Mouse (Mus musculus) hindbrain, embryonic 13.5 days (tissue): Measurements from ENCODE around the gene Dtd1. TPM values are rescaled to one million over a fixed set of nuclear protein-coding genes. Genes with fewer than 3 reads are reported as not detected.
A peak's percentile ranks its signal among the peaks of the same experiment; 100 is the strongest.
"Not testable (repeated sequence)": the region's sequence is repeated elsewhere in the genome, so short reads cannot be mapped to it uniquely, and the experiment has no call there.

Experiments used
- ATAC-seq: fragments of 200-750 bp; cut with Nextera tagmentation; 2 replicates; pipeline ENCODE4 v1.8.0; 2017; ENCODE audit warnings: moderate TSS enrichment; ENCODE audit not compliant: low FRiP score
- H3K27ac ChIP-seq: fragments of 300-500 bp; sonication (generic); 2 replicates; pipeline ENCODE4 v1.5.1; 2015; ENCODE audit warnings: inconsistent platforms, mild to moderate bottlenecking, moderate library complexity
- H3K27me3 ChIP-seq: fragments of 300-500 bp; sonication (generic); 2 replicates; pipeline ENCODE4 v1.6.1; 2015; ENCODE audit warnings: mild to moderate bottlenecking, inconsistent platforms
- H3K36me3 ChIP-seq: fragments of 300-500 bp; sonication (generic); 2 replicates; pipeline ENCODE4 v1.6.1; 2015; ENCODE audit warnings: mild to moderate bottlenecking, inconsistent platforms
- H3K4me1 ChIP-seq: fragments of 300-500 bp; sonication (generic); replicated peaks from 2 replicates; pipeline ENCODE4 v1.6.1; 2015; ENCODE audit warnings: inconsistent platforms
- H3K4me2 ChIP-seq: fragments of 300-500 bp; sonication (generic); 2 replicates; pipeline ENCODE4 v1.6.1; 2015; ENCODE audit warnings: inconsistent platforms, mild to moderate bottlenecking, moderate library complexity
- H3K4me3 ChIP-seq: fragments of 300-500 bp; sonication (generic); 2 replicates; pipeline ENCODE4 v1.5.1; 2015; ENCODE audit warnings: mild to moderate bottlenecking, inconsistent platforms
- H3K9ac ChIP-seq: fragments of 300-500 bp; sonication (generic); 2 replicates; pipeline ENCODE4 v1.6.1; 2015; ENCODE audit warnings: mild to moderate bottlenecking, inconsistent platforms
- H3K9me3 ChIP-seq: fragments of 300-500 bp; sonication (generic); 2 replicates; pipeline ENCODE4 v1.6.1; 2016; ENCODE audit warnings: inconsistent platforms
- WGBS: fragments of 180-500 bp; shearing (Covaris S2); methylation state at CpG from one replicate; pipeline ENCODE4 v1.1.7; 2015; 5-methylcytosine and 5-hydroxymethylcytosine counted together
- polyA plus RNA-seq: library from polyadenylated mRNA; unstranded; fragments of >200 nt; fragmentation: Nextera tagmentation; extraction: Ambion mirVana; gene quantifications from 2 replicates; pipeline ENCODE4 v1.2.1, GENCODE M21; 2015

Gene Dtd1
- 85.8 and 88.9 TPM in 2 replicates for polyA plus RNA-seq

- H3K4me3 ChIP-seq, result peak within 1 kb of the TSS; percentile 67
- no peaks in the 10 kb centered on the region for H3K36me3 ChIP-seq
- no peaks in the 10 kb centered on the region for H3K27me3 ChIP-seq
- no peaks in the 10 kb centered on the region for H3K9me3 ChIP-seq
- H3K27ac ChIP-seq, result peak within 1 kb of the TSS; percentile 85
- peak; percentile 94 for ATAC-seq
- peaks cover 8% of the 10 kb centered on the region; the same call in 1 of the 2 replicates for H3K4me1 ChIP-seq
- 2% methylated on average over 50 of the region's 50 CpGs for WGBS
- H3K9ac ChIP-seq, result peak within 1 kb of the TSS; percentile 87
- H3K4me2 ChIP-seq, result peak within 1 kb of the TSS; percentile 65
Measured at GRCm38 (mm10) chr2:144599831-144600687, at the start of gene Dtd1. Gene Dtd1, plus strand, starts transcription at chr2:144599897.

- Histone ChIP-seq H3K9ac (peak within 1 kb of the TSS; percentile 88), H3K4me1 (peaks cover 18% of the 10 kb centered on the region), H3K9me3 (no peaks in the 10 kb centered on the region), H3K27me3 (no peaks in the 10 kb centered on the region), H3K27ac (peak within 1 kb of the TSS; percentile 88), H3K4me3 (peak within 1 kb of the TSS; percentile 73), H3K4me2 (peak within 1 kb of the TSS; percentile 63), H3K36me3 (peaks cover 19% of the 10 kb centered on the region)
- under 1% methylated on average over 17 of the region's 17 CpGs for WGBS
- peak; percentile 98 for ATAC-seq
Measured at GRCm38 (mm10) chr2:144550529-144550928, 49.2 kb upstream of the Dtd1 start, which contains the start of gene Rbbp9. Gene Rbbp9, minus strand, starts transcription at chr2:144550869.

- Histone ChIP-seq H3K4me1 (peaks cover 28% of the 10 kb centered on the region), H3K4me2 (no peak overlapping the region), H3K27me3 (no peaks in the 10 kb centered on the region), H3K9me3 (no peaks in the 10 kb centered on the region), H3K4me3 (no peak overlapping the region), H3K36me3 (no peaks in the 10 kb centered on the region), H3K27ac (no peak overlapping the region), H3K9ac (no peak overlapping the region)
- 95% methylated on average over 3 of the region's 3 CpGs for WGBS
- no peak for ATAC-seq
Measured at GRCm38 (mm10) chr2:144553905-144554304, 45.8 kb upstream of the Dtd1 start.

- ATAC-seq, result no peak
- Histone ChIP-seq H3K36me3 (peaks cover 12% of the 10 kb centered on the region), H3K4me3 (peak overlapping the region; percentile 75)
Measured at GRCm38 (mm10) chr2:144555286-144555819, 44.3 kb upstream of the Dtd1 start.

GRCm38 (mm10) chr2:144555820-144556552, 43.7 kb upstream of the Dtd1 start, which contains the start of gene Sec23b:
Gene Sec23b, plus strand, starts transcription at chr2:144556229.
- Histone ChIP-seq H3K36me3 (peaks cover 16% of the 10 kb centered on the region), H3K9ac (peak within 1 kb of the TSS; percentile 79), H3K4me2 (peak within 1 kb of the TSS; percentile 71), H3K27ac (peak within 1 kb of the TSS; percentile 79), H3K9me3 (no peaks in the 10 kb centered on the region), H3K27me3 (no peaks in the 10 kb centered on the region), H3K4me1 (peaks cover 16% of the 10 kb centered on the region), H3K4me3 (peak within 1 kb of the TSS; percentile 75)
- ATAC-seq, result peak; percentile 98
- WGBS, result under 1% methylated on average over 44 of the region's 44 CpGs

More at GRCm38 (mm10) chr2:144555286-144555819, 44.3 kb upstream of the Dtd1 start:
- 4% methylated on average over 14 of the region's 14 CpGs for WGBS
- H3K9ac ChIP-seq, result peak overlapping the region; percentile 72
- H3K9me3 ChIP-seq, result no peaks in the 10 kb centered on the region
- no peaks in the 10 kb centered on the region for H3K27me3 ChIP-seq
- H3K27ac ChIP-seq, result peak overlapping the region; percentile 79
- peaks cover 16% of the 10 kb centered on the region for H3K4me1 ChIP-seq
- peak overlapping the region; percentile 71 for H3K4me2 ChIP-seq

- Histone ChIP-seq H3K9me3 (no peaks in the 10 kb centered on the region), H3K36me3 (peaks cover 65% of the 10 kb centered on the region), H3K9ac (no peak overlapping the region), H3K27ac (no peak overlapping the region), H3K4me3 (no peak overlapping the region), H3K4me1 (no peaks in the 10 kb centered on the region), H3K4me2 (no peak overlapping the region), H3K27me3 (no peaks in the 10 kb centered on the region)
- no peak for ATAC-seq
- WGBS, result 80% methylated on average over 4 of the region's 4 CpGs
Measured at GRCm38 (mm10) chr2:144588723-144589122, 11.0 kb upstream of the Dtd1 start.

- peaks cover 25% of the 10 kb centered on the region for H3K36me3 ChIP-seq
- H3K4me3 ChIP-seq, H3K9me3 ChIP-seq, H3K4me2 ChIP-seq, H3K27ac ChIP-seq, ATAC-seq, H3K4me1 ChIP-seq, H3K9ac ChIP-seq, H3K27me3 ChIP-seq: not testable (repeated sequence)
- WGBS, result 71% methylated on average over 8 of the region's 8 CpGs
Measured at GRCm38 (mm10) chr2:144593036-144593435, 6.7 kb upstream of the Dtd1 start.

- peak within 1 kb of the TSS; percentile 68 for H3K4me2 ChIP-seq
- H3K9ac ChIP-seq, result peak within 1 kb of the TSS; percentile 79
- peaks cover 7% of the 10 kb centered on the region for H3K4me1 ChIP-seq
- peaks cover 16% of the 10 kb centered on the region for H3K36me3 ChIP-seq
- peak within 1 kb of the TSS; percentile 73 for H3K27ac ChIP-seq
- 3% methylated on average over 31 of the region's 31 CpGs for WGBS
- peak; percentile 97 for ATAC-seq
- peak within 1 kb of the TSS; percentile 65 for H3K4me3 ChIP-seq
- no peaks in the 10 kb centered on the region for H3K27me3 ChIP-seq
- H3K9me3 ChIP-seq, result no peaks in the 10 kb centered on the region
Measured at GRCm38 (mm10) chr2:144593951-144594651, 5.6 kb upstream of the Dtd1 start, which contains the start of gene Smim26. Gene Smim26, plus strand, starts transcription at chr2:144594054.

- Histone ChIP-seq H3K4me2 (no peak overlapping the region), H3K4me1 (peaks cover 16% of the 10 kb centered on the region), H3K27ac (no peak overlapping the region), H3K4me3 (no peak overlapping the region), H3K9ac (no peak overlapping the region), H3K27me3 (no peaks in the 10 kb centered on the region), H3K9me3 (no peaks in the 10 kb centered on the region), H3K36me3 (no peaks in the 10 kb centered on the region)
- no peak for ATAC-seq
- WGBS, result 77% methylated on average over 2 of the region's 2 CpGs
Measured at GRCm38 (mm10) chr2:144598006-144598405, 1.7 kb upstream of the Dtd1 start.

- H3K4me3 ChIP-seq, result no peak overlapping the region
- H3K27ac ChIP-seq, result no peak overlapping the region
- H3K4me2 ChIP-seq, result no peak overlapping the region
- H3K36me3 ChIP-seq, result peaks cover 7% of the 10 kb centered on the region
- H3K9ac ChIP-seq, result no peak overlapping the region
- H3K27me3 ChIP-seq, result no peaks in the 10 kb centered on the region
- peaks cover 8% of the 10 kb centered on the region; the same call in 1 of the 2 replicates for H3K4me1 ChIP-seq
- H3K9me3 ChIP-seq, result no peaks in the 10 kb centered on the region
- WGBS, result 92% methylated on average over 1 of the region's 1 CpGs
- ATAC-seq, result no peak
Measured at GRCm38 (mm10) chr2:144601576-144601975, 1.9 kb downstream of the Dtd1 start.

- H3K27me3 ChIP-seq, result no peaks in the 10 kb centered on the region
- no peak for ATAC-seq
- no peak overlapping the region for H3K27ac ChIP-seq
- H3K4me3 ChIP-seq, result no peak overlapping the region
- H3K4me2 ChIP-seq, result no peak overlapping the region
- 95% methylated on average over 6 of the region's 6 CpGs for WGBS
- H3K9me3 ChIP-seq, result peaks cover under 1% of the 10 kb centered on the region; the same call in 1 of the 2 replicates
- no peaks in the 10 kb centered on the region for H3K4me1 ChIP-seq
- H3K9ac ChIP-seq, result no peak overlapping the region
- H3K36me3 ChIP-seq, result peaks cover 4% of the 10 kb centered on the region; the same call in 1 of the 2 replicates
Measured at GRCm38 (mm10) chr2:144613956-144614355, 14.3 kb downstream of the Dtd1 start.
